ENCODE assay signal across 13 mouse cellular contexts in the genomic region with DNA sequence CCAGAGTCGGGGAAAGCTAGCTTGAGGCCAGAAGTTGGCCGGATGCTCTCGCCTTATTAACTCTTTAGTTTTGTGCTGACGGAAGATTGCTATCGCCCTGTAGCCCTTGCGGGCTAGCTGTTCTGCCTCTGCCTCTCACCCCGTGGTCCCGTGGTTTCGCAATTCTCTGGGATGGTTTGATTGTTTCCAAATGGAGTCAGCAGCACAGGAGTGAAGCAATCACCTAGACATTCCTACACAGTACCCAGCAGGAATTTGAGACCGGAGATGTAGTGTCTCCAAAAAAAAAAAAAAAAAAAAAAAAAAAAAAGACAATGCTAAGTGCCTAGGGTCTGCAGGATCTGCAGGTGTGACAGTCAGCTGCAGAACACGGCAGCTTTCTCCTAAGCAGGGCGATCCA.
DNase-seq lines count a peak whose midpoint lies in the region; ATAC-seq lines count a peak whose summit lies in the region.
"Had no signal": no experiment of that assay in that cellular context is flagged by ENCODE, and none has a peak within 500 bp of the region (broad histone marks: within the 10 kb centered on the region; RNA-seq: fewer than 3 reads in every experiment).

No protein-coding gene starts in this region.

- no peak overlapping the region for H3K27ac ChIP-seq in lung, embryonic 15.5 days
- H3K27ac ChIP-seq in hindbrain, embryonic 14.5 days, result no peak overlapping the region
- H3K27ac ChIP-seq: gastrocnemius, adult 2 months; kidney, embryonic 15.5 days; layer of hippocampus, adult 2 months; neural tube, embryonic 15.5 days had no signal

- ATAC-seq in lung, embryonic 15.5 days (ENCODE audit: borderline replicate concordance, extremely low read depth, low FRiP score, low TSS enrichment), result no peak
- ATAC-seq in hindbrain, embryonic 14.5 days (ENCODE audit: low FRiP score), result no peak

- no peaks in the 10 kb centered on the region for H3K27me3 ChIP-seq in lung, embryonic 15.5 days
- H3K27me3 ChIP-seq in hindbrain, embryonic 14.5 days (ENCODE audit: control insufficient read depth, insufficient read depth, low read length), result no peaks in the 10 kb centered on the region
- H3K27me3 ChIP-seq: neural tube, embryonic 15.5 days had no signal

- no peaks in the 10 kb centered on the region for H3K36me3 ChIP-seq in lung, embryonic 15.5 days
- H3K36me3 ChIP-seq in hindbrain, embryonic 14.5 days (replicated peaks; ENCODE audit: control insufficient read depth, insufficient read depth), result no peaks in the 10 kb centered on the region
- H3K36me3 ChIP-seq: kidney, embryonic 15.5 days; neural tube, embryonic 15.5 days had no signal

- H3K9ac ChIP-seq in lung, embryonic 15.5 days, result no peak overlapping the region
- no peak overlapping the region for H3K9ac ChIP-seq in hindbrain, embryonic 14.5 days
- H3K9ac ChIP-seq: kidney, embryonic 15.5 days; neural tube, embryonic 15.5 days had no signal

- H3K9me3 ChIP-seq in lung, embryonic 15.5 days, result no peaks in the 10 kb centered on the region
- H3K9me3 ChIP-seq in hindbrain, embryonic 14.5 days (ENCODE audit: control insufficient read depth, low read length), result no peaks in the 10 kb centered on the region
- H3K9me3 ChIP-seq: kidney, embryonic 15.5 days; neural tube, embryonic 15.5 days had no signal

- DNase-seq in gastrocnemius, adult 18-20 months (ENCODE audit: low spot score), result peak; percentile 32
- no peak for DNase-seq in gastrocnemius, postnatal 25 days
- peak; percentile 10 for DNase-seq in MN1 (ENCODE audit: low spot score)
- peak; percentile 7 for DNase-seq in forelimb bud, embryonic 11.5 days (ENCODE audit: low read depth, low spot score)
- DNase-seq in thymus, postnatal 4 days, result no peak
- DNase-seq in adrenal gland, postnatal 25 days, result no peak
- no peak for DNase-seq in hindbrain, embryonic 14.5 days (ENCODE audit: low spot score)
- DNase-seq: gastrocnemius, adult 2 months; thymus, adult 2 months had no signal

- no peak overlapping the region for H3K4me3 ChIP-seq in lung, embryonic 15.5 days
- no peak overlapping the region for H3K4me3 ChIP-seq in hindbrain, embryonic 14.5 days (replicated peaks; ENCODE audit: low read length)
- H3K4me3 ChIP-seq: gastrocnemius, adult 2 months; kidney, embryonic 15.5 days; layer of hippocampus, adult 2 months; neural tube, embryonic 15.5 days had no signal

- H3K4me1 ChIP-seq in lung, embryonic 15.5 days, result peaks cover 18% of the 10 kb centered on the region
- no peaks in the 10 kb centered on the region for H3K4me1 ChIP-seq in hindbrain, embryonic 14.5 days (replicated peaks; ENCODE audit: control insufficient read depth, insufficient read depth, low read length)
- H3K4me1 ChIP-seq: neural tube, embryonic 15.5 days had no signal

- 28% methylated on average over 12 of the region's 12 CpGs for WGBS in lung, embryonic 15.5 days
- WGBS in hindbrain, embryonic 14.5 days, result 73% methylated on average over 12 of the region's 12 CpGs

- peak overlapping the region; percentile 22; the same call in 1 of the 2 replicates for H3K4me2 ChIP-seq in lung, embryonic 15.5 days
- no peak overlapping the region for H3K4me2 ChIP-seq in hindbrain, embryonic 14.5 days (replicated peaks)
- H3K4me2 ChIP-seq: kidney, embryonic 15.5 days; neural tube, embryonic 15.5 days had no signal

Comparison
In these comparisons a context has a peak if more than half of its experiments do, and no peak if none do; other contexts are left out.
1. DNase-seq: peak in gastrocnemius, adult 18-20 months (single experiment), MN1 (single experiment) and forelimb bud, embryonic 11.5 days (single experiment); none in gastrocnemius, postnatal 25 days (single experiment), thymus, postnatal 4 days (single experiment), adrenal gland, postnatal 25 days (single experiment) and hindbrain, embryonic 14.5 days (single experiment).